Mouse (Mus musculus): ENCODE data around the gene Ube2l3. TPM values are rescaled to one million over a fixed set of nuclear protein-coding genes. Genes with fewer than 3 reads are reported as not detected.
A peak's percentile ranks its signal among the peaks of the same experiment; 100 is the strongest.

Ube2l3 gene
- polyA plus RNA-seq, 1 experiment = 129 TPM

DNA sequence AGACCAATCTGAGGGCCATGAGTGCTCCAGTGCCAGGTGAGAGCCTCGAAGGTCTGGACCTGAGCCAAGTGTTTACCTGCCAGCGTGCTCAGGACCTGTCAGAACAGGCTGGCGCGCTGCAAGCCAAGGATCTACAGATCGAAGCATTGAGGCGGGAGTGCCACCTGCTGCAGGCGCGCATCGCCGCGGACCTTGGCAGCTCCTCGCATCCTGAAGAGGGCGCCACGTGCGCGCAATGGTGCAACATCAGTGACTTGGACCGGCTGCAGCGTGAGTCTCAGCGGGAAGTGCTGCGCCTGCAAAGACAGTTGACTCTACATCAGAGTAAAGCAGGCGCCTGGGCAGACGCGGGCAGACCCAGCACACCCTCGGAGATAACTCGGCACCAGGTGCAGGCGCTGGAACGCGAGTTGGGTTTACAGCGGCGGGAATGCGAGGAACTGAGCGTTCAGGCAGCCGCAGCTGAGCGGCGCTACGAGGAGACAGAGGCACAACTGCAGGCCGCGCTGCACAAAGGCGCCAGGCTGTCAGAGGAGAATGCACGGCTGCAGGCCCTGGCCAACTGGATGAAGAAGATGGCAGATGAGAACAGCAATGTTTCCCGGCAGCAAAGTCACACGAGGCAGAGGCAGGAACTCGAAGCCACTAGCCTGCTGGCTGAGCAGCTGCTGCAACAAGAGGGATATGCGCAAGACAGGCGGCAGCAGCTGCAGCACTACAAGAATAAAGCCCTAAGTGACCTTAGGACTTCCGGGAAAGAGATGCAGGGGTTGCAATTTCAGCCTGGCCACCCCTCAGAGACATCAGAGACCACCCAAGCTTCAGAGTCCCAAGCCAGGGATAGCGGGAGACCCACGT is 7.8 kb upstream of the Ube2l3 start:
- Histone ChIP-seq H3K27ac (ENCODE audit: insufficient read depth, low read length) (no peak overlapping the region), H3K4me3 (ENCODE audit: insufficient read depth, low read length) (peak overlapping the region; percentile 38; the same call in 1 of the 2 replicates), H3K4me1 (ENCODE audit: control insufficient read depth, insufficient read depth, low read length) (no peaks in the 10 kb centered on the region)
- TF ChIP-seq POLR2A (IDR thresholded peaks at IDR 0.05; ENCODE audit: extremely low read depth, insufficient read depth, low read length) (no peak), CTCF (IDR thresholded peaks at IDR 0.05; ENCODE audit: extremely low read depth, insufficient read depth, low read length) (peak; percentile 68)

- Histone ChIP-seq H3K4me3 (ENCODE audit: insufficient read depth, low read length) (peak overlapping the region; percentile 38), H3K27ac (ENCODE audit: insufficient read depth, low read length) (no peak overlapping the region), H3K4me1 (ENCODE audit: control insufficient read depth, insufficient read depth, low read length) (no peaks in the 10 kb centered on the region)
- TF ChIP-seq POLR2A (IDR thresholded peaks at IDR 0.05; ENCODE audit: extremely low read depth, insufficient read depth, low read length) (no peak), CTCF (IDR thresholded peaks at IDR 0.05; ENCODE audit: extremely low read depth, insufficient read depth, low read length) (no peak)
Measured at GRCm38 (mm10) chr16:17209404-17209960, 7.0 kb upstream of the Ube2l3 start.

DNA sequence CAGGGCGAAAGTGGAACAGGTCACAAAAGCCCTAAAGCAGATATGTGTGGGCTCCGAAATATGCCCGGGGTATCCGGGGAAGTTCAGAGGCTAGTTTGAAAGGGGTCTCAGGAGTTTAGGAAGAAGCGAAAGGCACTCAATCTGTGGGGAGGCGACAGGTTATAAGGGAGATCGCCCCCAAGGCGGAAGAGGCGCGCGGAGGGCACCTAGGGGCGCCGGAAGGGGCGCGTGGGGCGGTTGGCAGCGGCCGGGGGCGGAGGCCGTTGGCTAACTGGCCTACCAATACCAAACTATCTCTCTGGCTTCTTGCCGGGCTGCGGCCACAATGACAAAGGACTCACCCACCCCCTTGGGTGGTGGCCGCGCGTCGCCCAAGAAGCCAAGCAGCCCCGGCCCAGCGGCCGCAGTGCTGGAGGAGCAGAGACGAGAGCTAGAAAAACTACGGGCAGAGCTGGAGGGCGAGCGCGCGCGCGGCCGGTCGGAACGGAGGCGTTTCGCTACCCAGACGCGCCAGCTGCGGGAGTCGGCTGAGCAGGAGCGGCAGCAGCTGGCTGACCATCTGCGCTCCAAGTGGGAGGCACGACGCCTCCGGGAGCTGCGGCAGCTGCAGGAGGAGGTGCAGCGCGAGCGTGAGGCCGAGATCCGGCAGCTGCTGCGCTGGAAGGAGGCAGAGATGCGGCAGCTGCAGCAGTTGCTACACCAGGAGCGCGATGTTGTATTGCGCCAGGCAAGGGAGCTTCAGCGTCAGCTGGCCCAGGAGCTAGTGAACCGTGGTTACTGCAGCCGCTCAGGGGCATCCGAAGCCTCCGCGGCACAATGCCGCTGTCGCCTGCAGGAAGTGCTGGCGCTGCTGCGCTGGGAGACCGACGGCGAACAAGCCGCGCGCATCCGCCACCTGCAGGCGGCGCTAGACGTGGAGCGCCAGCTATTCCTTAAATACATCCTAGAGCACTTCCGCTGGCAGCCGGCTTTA is 6.2 kb upstream of the Ube2l3 start, which contains the start of gene Rimbp3:
Gene Rimbp3 (plus strand): TSS at position 215 of the 973 bp plus-strand sequence.
- Histone ChIP-seq H3K27ac (ENCODE audit: insufficient read depth, low read length) (no peak within 1 kb of the TSS), H3K4me1 (ENCODE audit: control insufficient read depth, insufficient read depth, low read length) (no peaks in the 10 kb centered on the region), H3K4me3 (ENCODE audit: insufficient read depth, low read length) (peak within 1 kb of the TSS; percentile 38)
- TF ChIP-seq POLR2A (IDR thresholded peaks at IDR 0.05; ENCODE audit: extremely low read depth, insufficient read depth, low read length) = peak; percentile 51; the same call in 1 of the 2 replicates
- TF ChIP-seq CTCF (IDR thresholded peaks at IDR 0.05; ENCODE audit: extremely low read depth, insufficient read depth, low read length) = peak; percentile 56

DNA sequence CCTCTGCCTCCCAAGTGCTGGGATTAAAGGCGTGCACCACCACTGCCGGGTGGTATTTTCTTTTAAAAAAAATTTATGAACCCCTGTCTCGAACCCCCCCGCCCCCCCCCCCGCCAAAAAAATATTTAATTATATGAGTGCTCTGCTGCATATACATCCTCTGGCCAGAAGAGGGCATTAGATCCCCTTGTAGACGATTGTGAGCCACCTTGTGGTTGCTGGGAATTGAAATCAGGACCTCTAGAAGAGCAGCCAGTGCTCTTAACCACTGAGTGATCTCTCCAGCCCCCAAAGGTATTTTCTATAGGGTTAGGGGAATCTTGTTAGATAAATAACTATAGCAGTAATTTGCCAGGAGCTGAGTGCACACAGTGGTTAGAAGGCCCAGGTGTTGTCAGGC is 2.5 kb upstream of the Ube2l3 start:
- Histone ChIP-seq H3K27ac (ENCODE audit: insufficient read depth, low read length) (no peak overlapping the region), H3K4me1 (ENCODE audit: control insufficient read depth, insufficient read depth, low read length) (no peaks in the 10 kb centered on the region), H3K4me3 (ENCODE audit: insufficient read depth, low read length) (no peak overlapping the region)
- no peak for TF ChIP-seq POLR2A (IDR thresholded peaks at IDR 0.05; ENCODE audit: extremely low read depth, insufficient read depth, low read length)
- TF ChIP-seq CTCF (IDR thresholded peaks at IDR 0.05; ENCODE audit: extremely low read depth, insufficient read depth, low read length) = peak; percentile 60

- no peak overlapping the region for H3K27ac ChIP-seq (ENCODE audit: insufficient read depth, low read length)
- H3K4me3 ChIP-seq (ENCODE audit: insufficient read depth, low read length) = no peak overlapping the region
- peaks cover 2% of the 10 kb centered on the region for H3K4me1 ChIP-seq (ENCODE audit: control insufficient read depth, insufficient read depth, low read length)
- peak; percentile 44 for TF ChIP-seq CTCF (IDR thresholded peaks at IDR 0.05; ENCODE audit: extremely low read depth, insufficient read depth, low read length)
- TF ChIP-seq POLR2A (IDR thresholded peaks at IDR 0.05; ENCODE audit: extremely low read depth, insufficient read depth, low read length) = no peak
Measured at GRCm38 (mm10) chr16:17201977-17202376, 472 bp downstream of the Ube2l3 start.

- H3K27ac ChIP-seq (ENCODE audit: insufficient read depth, low read length) = peak overlapping the region; percentile 79
- TF ChIP-seq CTCF (IDR thresholded peaks at IDR 0.05; ENCODE audit: extremely low read depth, insufficient read depth, low read length) (no peak), POLR2A (IDR thresholded peaks at IDR 0.05; ENCODE audit: extremely low read depth, insufficient read depth, low read length) (peak; percentile 65; the same call in 1 of the 2 replicates)
- H3K4me1 ChIP-seq (ENCODE audit: control insufficient read depth, insufficient read depth, low read length) = peaks cover 2% of the 10 kb centered on the region
- H3K4me3 ChIP-seq (ENCODE audit: insufficient read depth, low read length) = peak overlapping the region; percentile 68
Measured at GRCm38 (mm10) chr16:17200953-17201707, 1.3 kb downstream of the Ube2l3 start.

DNA sequence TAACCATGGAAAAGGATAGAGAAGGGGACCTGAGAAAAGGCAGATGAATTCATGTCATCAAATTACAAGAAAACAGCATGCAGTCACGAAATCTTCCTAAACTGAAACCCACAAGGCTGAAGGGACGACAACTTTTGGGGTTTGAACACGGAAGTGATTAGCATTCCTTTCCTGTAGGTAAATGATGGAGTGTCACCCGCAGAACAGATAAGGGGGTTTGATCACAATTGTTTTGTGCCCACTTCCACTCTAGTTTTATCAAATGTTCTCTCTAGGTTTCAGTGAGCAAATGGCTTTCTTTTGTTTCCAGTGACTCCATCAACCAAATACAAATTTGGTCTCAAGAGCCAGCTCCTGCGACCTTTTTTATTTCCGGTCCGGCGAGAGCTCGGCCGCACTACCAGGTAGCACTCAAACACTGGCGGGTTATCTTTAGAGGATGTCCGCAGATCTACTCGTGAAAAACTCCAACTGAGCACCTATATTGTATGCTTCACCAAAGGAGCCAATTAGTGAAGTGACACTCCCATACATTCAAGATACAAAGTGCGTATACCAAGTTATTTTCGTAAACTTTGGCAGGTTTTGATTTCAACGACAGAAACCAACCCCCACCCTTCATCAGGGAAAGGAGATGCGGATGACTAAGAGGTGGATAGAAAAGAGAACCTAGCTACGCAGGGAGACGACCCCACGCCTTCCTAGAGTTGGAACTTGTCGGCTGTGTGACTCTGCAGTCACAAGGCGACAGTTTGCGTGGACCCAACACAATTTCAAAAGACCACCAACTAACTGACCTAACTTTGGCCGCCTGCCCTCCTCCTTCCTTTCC is 2.1 kb downstream of the Ube2l3 start:
- TF ChIP-seq CTCF (IDR thresholded peaks at IDR 0.05; ENCODE audit: extremely low read depth, insufficient read depth, low read length) (no peak), POLR2A (IDR thresholded peaks at IDR 0.05; ENCODE audit: extremely low read depth, insufficient read depth, low read length) (no peak)
- Histone ChIP-seq H3K4me1 (ENCODE audit: control insufficient read depth, insufficient read depth, low read length) (peaks cover 2% of the 10 kb centered on the region), H3K27ac (ENCODE audit: insufficient read depth, low read length) (peak overlapping the region; percentile 79; the same call in 1 of the 2 replicates), H3K4me3 (ENCODE audit: insufficient read depth, low read length) (peak overlapping the region; percentile 68)

GRCm38 (mm10) chr16:17193823-17194222 is 8.6 kb downstream of the Ube2l3 start:
- no peaks in the 10 kb centered on the region; the same call in 1 of the 2 replicates for H3K4me1 ChIP-seq (ENCODE audit: control insufficient read depth, insufficient read depth, low read length)
- no peak overlapping the region for H3K27ac ChIP-seq (ENCODE audit: insufficient read depth, low read length)
- H3K4me3 ChIP-seq (ENCODE audit: insufficient read depth, low read length) = no peak overlapping the region
- TF ChIP-seq POLR2A (IDR thresholded peaks at IDR 0.05; ENCODE audit: extremely low read depth, insufficient read depth, low read length) (no peak), CTCF (IDR thresholded peaks at IDR 0.05; ENCODE audit: extremely low read depth, insufficient read depth, low read length) (no peak)

Data from cortical plate, adult 2 months (tissue).